Comparison of ENCODE assay signal across 8 mouse cellular contexts in the genomic region with DNA sequence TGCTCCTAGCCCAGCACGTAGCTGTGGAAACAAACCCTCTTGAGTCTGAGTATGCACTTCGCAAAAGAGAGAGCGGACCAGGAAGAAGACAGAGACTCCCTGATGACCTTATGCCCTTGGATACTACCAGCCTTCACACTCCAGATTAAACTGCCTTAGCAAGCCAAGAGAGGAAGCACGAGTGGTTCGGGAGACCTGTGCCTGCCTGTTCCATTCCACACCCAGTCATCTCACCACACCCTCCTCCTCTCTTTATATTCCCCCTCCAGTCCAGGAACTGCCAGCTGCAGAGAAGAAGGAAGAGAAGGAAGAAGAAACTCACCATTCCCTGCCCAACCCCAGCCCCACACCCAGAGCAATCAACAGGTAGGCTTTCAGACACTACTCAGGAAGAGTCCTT. TPM values are rescaled to one million over a fixed set of nuclear protein-coding genes. Genes with fewer than 3 reads are reported as not detected.
DNase-seq lines count a peak whose midpoint lies in the region; ATAC-seq and TF ChIP-seq lines count a peak whose summit lies in the region.

A gene (plus strand): TSS at position 221 of the 400 bp plus-strand sequence.

- DNase-seq in frontal cortex, adult 2 months (ENCODE audit: extremely low spot score in 1 of 2, low spot score in 1 of 2): no peak
- DNase-seq in frontal cortex, postnatal 36 days (ENCODE audit: low spot score in 2 of 2): no peak
- DNase-seq in hindbrain, embryonic 11.5 days (ENCODE audit: low spot score): no peak
- no peak for DNase-seq in thymus, postnatal 4 days
- no peak for DNase-seq in cerebellum, postnatal 10 days

- ATAC-seq in hindbrain, embryonic 11.5 days (ENCODE audit: low FRiP score): no peak
- ATAC-seq in limb, embryonic 12.5 days (ENCODE audit: insufficient number of reproducible peaks, insufficient read depth, low FRiP score, low TSS enrichment, low read depth): no peak
- peak; percentile 52 for ATAC-seq in stomach, embryonic 16.5 days (ENCODE audit: insufficient read depth, low FRiP score)

- peaks cover 11% of the 10 kb centered on the region for H3K27me3 ChIP-seq in E14TG2a.4 (ENCODE audit: insufficient read depth, low read length)
- H3K27me3 ChIP-seq in hindbrain, embryonic 11.5 days (ENCODE audit: control insufficient read depth, insufficient read depth, low read length): peaks cover 17% of the 10 kb centered on the region; the same call in 1 of the 2 replicates
- H3K27me3 ChIP-seq in limb, embryonic 12.5 days: peaks cover 19% of the 10 kb centered on the region
- H3K27me3 ChIP-seq in stomach, embryonic 16.5 days (ENCODE audit: control insufficient read depth, insufficient read depth, low read length): no peaks in the 10 kb centered on the region

- no peak within 1 kb of the TSS for H3K27ac ChIP-seq in hindbrain, embryonic 11.5 days (ENCODE audit: low read depth, low read length)
- H3K27ac ChIP-seq in limb, embryonic 12.5 days: no peak within 1 kb of the TSS
- peak within 1 kb of the TSS; percentile 89 for H3K27ac ChIP-seq in stomach, embryonic 16.5 days (ENCODE audit: low read length)

- peak within 1 kb of the TSS; percentile 48 for H3K9ac ChIP-seq in hindbrain, embryonic 11.5 days (ENCODE audit: low read depth, low read length)
- no peak within 1 kb of the TSS for H3K9ac ChIP-seq in limb, embryonic 12.5 days (replicated peaks)
- H3K9ac ChIP-seq in stomach, embryonic 16.5 days (ENCODE audit: low read length): peak within 1 kb of the TSS; percentile 59

- TF ChIP-seq CTCF in E14TG2a.4 (conservative IDR thresholded peaks at IDR 0.05; ENCODE audit: low read length): no peak

- H3K4me2 ChIP-seq in hindbrain, embryonic 11.5 days (replicated peaks; ENCODE audit: low read depth, low read length): peak within 1 kb of the TSS; percentile 36
- H3K4me2 ChIP-seq in limb, embryonic 12.5 days: peak within 1 kb of the TSS; percentile 62
- peak within 1 kb of the TSS; percentile 65 for H3K4me2 ChIP-seq in stomach, embryonic 16.5 days (ENCODE audit: low read depth, low read length)

- H3K4me3 ChIP-seq in E14TG2a.4 (replicated peaks; ENCODE audit: low read length): peak within 1 kb of the TSS; percentile 79
- peak within 1 kb of the TSS; percentile 29 for H3K4me3 ChIP-seq in hindbrain, embryonic 11.5 days (ENCODE audit: low read depth, low read length)
- H3K4me3 ChIP-seq in limb, embryonic 12.5 days (replicated peaks): peak within 1 kb of the TSS; percentile 28
- H3K4me3 ChIP-seq in stomach, embryonic 16.5 days (replicated peaks; ENCODE audit: low read length): peak within 1 kb of the TSS; percentile 49

- H3K4me1 ChIP-seq in E14TG2a.4 (replicated peaks; ENCODE audit: low read depth, low read length): peaks cover 48% of the 10 kb centered on the region
- peaks cover 11% of the 10 kb centered on the region for H3K4me1 ChIP-seq in hindbrain, embryonic 11.5 days (replicated peaks; ENCODE audit: control insufficient read depth, insufficient read depth, low read length)
- peaks cover 17% of the 10 kb centered on the region for H3K4me1 ChIP-seq in limb, embryonic 12.5 days (replicated peaks)
- H3K4me1 ChIP-seq in stomach, embryonic 16.5 days (ENCODE audit: control insufficient read depth, insufficient read depth, low read length): no peaks in the 10 kb centered on the region

- 0 out of 2 replicates have a peak, but pooled peaks cover 7% of the 10 kb centered on the region for H3K36me3 ChIP-seq in E14TG2a.4 (ENCODE audit: insufficient read depth, low read length)
- no peaks in the 10 kb centered on the region for H3K36me3 ChIP-seq in hindbrain, embryonic 11.5 days (ENCODE audit: control insufficient read depth, insufficient read depth, low read length)
- no peaks in the 10 kb centered on the region for H3K36me3 ChIP-seq in limb, embryonic 12.5 days
- no peaks in the 10 kb centered on the region for H3K36me3 ChIP-seq in stomach, embryonic 16.5 days (ENCODE audit: control insufficient read depth, insufficient read depth, low read length)

- H3K9me3 ChIP-seq in E14TG2a.4 (ENCODE audit: low read length): peaks cover 8% of the 10 kb centered on the region; the same call in 1 of the 2 replicates
- H3K9me3 ChIP-seq in hindbrain, embryonic 11.5 days (ENCODE audit: control insufficient read depth, low read length): no peaks in the 10 kb centered on the region
- no peaks in the 10 kb centered on the region for H3K9me3 ChIP-seq in limb, embryonic 12.5 days
- H3K9me3 ChIP-seq in stomach, embryonic 16.5 days (replicated peaks; ENCODE audit: control insufficient read depth, low read length): no peaks in the 10 kb centered on the region

- 74% methylated on average over 5 of the region's 5 CpGs for WGBS in hindbrain, embryonic 11.5 days
- WGBS in limb, embryonic 12.5 days: 69% methylated on average over 5 of the region's 5 CpGs
- WGBS in stomach, embryonic 16.5 days: 51% methylated on average over 5 of the region's 5 CpGs

RNA-seq across cellular contexts. Expression of the gene that starts here (rescaled TPM):
- polyA plus RNA-seq in frontal cortex, adult 2 months (2012; rRNA removed): 224 and 248 TPM in 2 replicates
- polyA plus RNA-seq in hindbrain, embryonic 11.5 days (2014; fragmentation: Nextera tagmentation; extraction: Ambion mirVana): 8.5 and 9.2 TPM in 2 replicates
- 1.6 and 2.1 TPM in 2 replicates for polyA plus RNA-seq in limb, embryonic 12.5 days (2016; fragmentation: Nextera tagmentation; extraction: Ambion mirVana)
- polyA plus RNA-seq in stomach, embryonic 16.5 days (2015; fragmentation: Nextera tagmentation; extraction: Ambion mirVana): 260 and 360 TPM in 2 replicates

Comparison
In these comparisons a context has a peak if more than half of its experiments do, and no peak if none do; other contexts are left out.
1. RNA of the gene that starts here (polyA plus RNA-seq): 260 to 360 TPM in stomach, embryonic 16.5 days and 224 to 248 TPM in frontal cortex, adult 2 months; 8.5 to 9.2 TPM in hindbrain, embryonic 11.5 days and 1.6 to 2.1 TPM in limb, embryonic 12.5 days; every median in the first group is over 10 times any median in the second.
2. H3K4me3 ChIP-seq: peak in every context shown above with its lines; median percentile 79 in E14TG2a.4; 49 in stomach, embryonic 16.5 days; 29 in hindbrain, embryonic 11.5 days; 28 in limb, embryonic 12.5 days.
3. Peak in every context shown above with its lines, with median percentiles within 50 percentile points of each other: H3K4me2 ChIP-seq.